Mouse (Mus musculus): Measurements from ENCODE around the gene Ccl2. TPM values are rescaled to one million over a fixed set of nuclear protein-coding genes. Genes with fewer than 3 reads are reported as not detected.

Ccl2 gene
- total RNA-seq, 2 experiments from 2014 or later, result not detected

DNA sequence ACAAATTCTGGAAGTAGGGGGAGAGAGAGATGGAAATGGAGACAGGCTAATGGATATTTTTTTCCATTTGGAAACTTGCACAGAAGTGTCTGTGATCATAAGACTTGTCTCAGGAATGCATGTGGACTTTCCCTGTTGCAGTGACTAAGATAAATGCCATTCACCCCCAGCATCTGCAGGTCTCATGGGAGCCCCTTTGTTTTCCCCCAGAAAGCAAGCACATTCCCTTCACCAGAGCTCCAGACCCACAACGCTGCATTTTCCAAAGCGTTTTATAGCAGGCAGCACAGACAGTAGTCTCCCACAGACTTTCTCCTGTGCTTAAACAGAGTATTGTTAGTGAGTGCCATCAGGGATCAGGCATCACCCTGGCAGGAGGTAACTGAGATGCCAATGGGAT lies 16.0 kb upstream of the Ccl2 start:
- no peak for TF ChIP-seq CTCF (conservative IDR thresholded peaks at IDR 0.05)
- no peak for DNase-seq (ENCODE audit: low spot score in 2 of 2)
- no peak overlapping the region for H3K4me3 ChIP-seq
- H3K27ac ChIP-seq, result no peak overlapping the region

DNA sequence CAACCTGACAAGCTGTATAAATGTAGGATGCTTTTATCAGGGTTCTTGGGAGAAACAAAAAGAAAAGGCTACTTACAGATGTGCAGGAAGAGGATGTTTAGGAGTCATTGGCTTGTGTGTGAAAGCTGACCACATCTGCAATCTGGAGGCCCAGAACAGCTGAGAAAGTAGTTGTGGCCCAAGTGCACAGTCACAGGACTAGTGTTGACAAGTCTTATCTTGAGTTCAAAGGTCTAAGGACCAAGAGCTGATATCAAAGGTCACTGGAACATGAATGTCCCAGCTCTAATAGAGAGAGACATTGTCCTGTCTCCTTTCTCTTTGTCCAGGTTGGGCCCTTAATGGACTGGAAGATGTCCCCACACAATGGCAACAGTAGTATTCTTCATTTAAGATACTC lies 15.6 kb upstream of the Ccl2 start:
- Histone ChIP-seq H3K4me3 (no peak overlapping the region), H3K27ac (no peak overlapping the region)
- DNase-seq (ENCODE audit: low spot score in 2 of 2), result no peak
- TF ChIP-seq CTCF (conservative IDR thresholded peaks at IDR 0.05), result no peak

- no peak for DNase-seq (ENCODE audit: low spot score in 2 of 2)
- no peak for TF ChIP-seq CTCF (conservative IDR thresholded peaks at IDR 0.05)
- H3K27ac ChIP-seq, result no peak overlapping the region
- H3K4me3 ChIP-seq, result no peak overlapping the region
These were observed 14.0 kb upstream of the Ccl2 start for GRCm38 (mm10) chr11:82021406-82021805.

GRCm38 (mm10) chr11:82022504-82023056 lies 12.8 kb upstream of the Ccl2 start:
- Histone ChIP-seq H3K27ac (no peak overlapping the region), H3K4me3 (no peak overlapping the region)
- no peak for TF ChIP-seq CTCF (conservative IDR thresholded peaks at IDR 0.05)
- no peak for DNase-seq (ENCODE audit: low spot score in 2 of 2)

DNA sequence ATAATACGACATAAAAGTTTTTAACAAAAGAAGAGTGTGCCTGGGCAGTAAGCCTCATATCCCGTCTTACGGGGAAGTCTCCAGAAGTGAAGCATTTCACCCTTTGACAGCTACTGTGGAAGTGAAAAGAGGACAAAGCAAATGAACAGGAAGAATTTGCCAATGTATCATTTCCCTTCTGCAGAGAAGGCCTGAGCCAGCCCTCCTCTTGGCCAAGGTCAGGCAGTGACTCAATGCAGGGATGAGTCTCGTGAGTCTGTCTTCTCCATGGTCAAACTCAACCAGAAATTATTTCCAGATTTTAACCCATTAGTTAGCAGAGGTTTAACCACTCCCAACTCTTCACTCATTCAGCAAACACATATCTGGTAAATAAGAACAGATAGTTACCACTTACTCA lies 11.6 kb upstream of the Ccl2 start:
- TF ChIP-seq CTCF (conservative IDR thresholded peaks at IDR 0.05), result no peak
- Histone ChIP-seq H3K27ac (no peak overlapping the region), H3K4me3 (no peak overlapping the region)
- no peak for DNase-seq (ENCODE audit: low spot score in 2 of 2)

DNA sequence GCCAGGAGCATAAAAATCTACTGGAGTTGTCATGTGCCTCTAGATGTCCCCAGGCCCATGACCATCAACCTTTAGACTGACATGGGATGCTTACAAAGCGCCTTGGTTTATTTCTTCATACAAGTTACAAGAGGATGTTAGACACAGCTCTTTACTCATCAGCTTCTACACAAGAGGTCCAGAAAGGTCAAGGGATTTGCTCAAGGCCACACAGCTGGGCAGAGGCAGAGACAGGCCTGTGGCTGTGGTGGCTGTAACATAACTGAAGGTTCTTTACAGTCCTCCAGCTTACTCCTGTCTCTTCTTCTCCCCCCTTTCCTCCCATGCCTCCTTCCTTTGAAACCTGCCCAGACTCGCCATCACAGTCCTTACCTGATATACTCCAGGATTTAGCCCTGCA lies 5.2 kb upstream of the Ccl2 start:
- no peak for TF ChIP-seq CTCF (conservative IDR thresholded peaks at IDR 0.05)
- H3K4me3 ChIP-seq, result no peak overlapping the region
- DNase-seq (ENCODE audit: low spot score in 2 of 2), result no peak
- no peak overlapping the region for H3K27ac ChIP-seq

DNA sequence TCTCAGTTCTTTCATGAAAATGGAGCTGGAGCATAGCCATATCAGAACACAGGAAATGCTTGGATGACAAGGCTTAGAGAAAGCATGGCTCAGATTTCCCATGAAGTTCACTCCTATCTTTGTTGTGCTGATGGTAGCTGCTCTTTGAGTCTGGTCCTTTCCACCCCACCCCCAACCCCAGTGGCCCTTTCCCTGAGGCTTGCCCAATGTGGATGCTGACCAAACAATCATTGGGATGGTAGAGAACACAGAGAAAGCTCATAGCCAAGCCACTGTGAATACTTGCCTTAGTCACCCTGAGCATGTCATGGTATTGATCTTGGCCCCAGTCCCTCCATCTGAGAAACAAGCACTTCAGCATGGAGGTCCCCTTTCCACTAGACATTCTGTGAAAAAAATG lies 3.2 kb upstream of the Ccl2 start:
- DNase-seq (ENCODE audit: low spot score in 2 of 2), result no peak
- TF ChIP-seq CTCF (conservative IDR thresholded peaks at IDR 0.05), result no peak
- Histone ChIP-seq H3K4me3 (no peak overlapping the region), H3K27ac (no peak overlapping the region)

DNA sequence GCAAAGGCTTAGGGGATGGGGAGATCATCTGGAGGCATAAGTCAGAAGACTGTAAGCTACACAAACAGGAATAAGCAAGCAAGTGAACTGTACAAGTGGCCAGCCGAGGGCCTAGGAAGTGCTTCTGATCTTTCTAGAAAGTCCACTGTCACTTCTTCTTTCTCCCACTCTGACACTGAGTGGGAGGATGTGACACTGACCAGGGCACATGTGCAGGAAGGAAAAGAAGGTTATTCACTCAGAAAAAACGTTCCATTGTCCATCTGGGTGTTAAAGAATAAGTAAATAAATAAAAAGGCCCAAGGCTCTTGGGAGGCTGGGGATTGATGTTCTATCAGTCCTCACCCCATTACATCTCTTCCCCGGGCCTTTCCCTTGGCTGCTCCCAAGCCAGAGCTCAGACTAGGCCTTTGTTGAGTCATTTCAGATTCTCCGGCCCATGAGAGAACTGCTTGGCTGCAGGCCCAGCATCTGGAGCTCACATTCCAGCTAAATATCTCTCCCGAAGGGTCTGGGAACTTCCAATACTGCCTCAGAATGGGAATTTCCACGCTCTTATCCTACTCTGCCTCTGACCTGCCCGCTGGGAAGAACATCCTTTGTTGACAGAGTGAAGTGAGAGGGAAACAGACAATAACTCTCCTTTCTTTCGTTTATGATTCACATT lies 2.6 kb upstream of the Ccl2 start:
- TF ChIP-seq CTCF (conservative IDR thresholded peaks at IDR 0.05), result no peak
- Histone ChIP-seq H3K4me3 (no peak overlapping the region), H3K27ac (0 out of 2 replicates have a peak overlapping the region, but pooled peaks have one; percentile 28)
- DNase-seq (ENCODE audit: low spot score in 2 of 2), result no peak

- no peak for TF ChIP-seq CTCF (conservative IDR thresholded peaks at IDR 0.05)
- H3K4me3 ChIP-seq, result no peak overlapping the region
- DNase-seq (ENCODE audit: low spot score in 2 of 2), result no peak
- H3K27ac ChIP-seq, result no peak overlapping the region
These were observed 925 bp upstream of the Ccl2 start for GRCm38 (mm10) chr11:82034446-82034845.

GRCm38 (mm10) chr11:82035857-82036256 lies 486 bp downstream of the Ccl2 start:
- no peak overlapping the region for H3K27ac ChIP-seq
- no peak for TF ChIP-seq CTCF (conservative IDR thresholded peaks at IDR 0.05)
- DNase-seq (ENCODE audit: low spot score in 2 of 2), result no peak
- H3K4me3 ChIP-seq, result no peak overlapping the region

- Histone ChIP-seq H3K4me3 (no peak within 1 kb of the TSS), H3K27ac (no peak within 1 kb of the TSS)
- peak; percentile 53 for TF ChIP-seq CTCF (conservative IDR thresholded peaks at IDR 0.05)
- no peak for DNase-seq (ENCODE audit: low spot score in 2 of 2)
These were observed 3.2 kb downstream of the Ccl2 start, which contains the start of gene Gm17268 for GRCm38 (mm10) chr11:82038535-82038934. Gene Gm17268 (minus strand): TSS chr11:82038562.

GRCm38 (mm10) chr11:82039132-82039660 lies 3.8 kb downstream of the Ccl2 start:
- DNase-seq (ENCODE audit: low spot score in 2 of 2), result no peak
- TF ChIP-seq CTCF (conservative IDR thresholded peaks at IDR 0.05), result no peak
- Histone ChIP-seq H3K4me3 (no peak overlapping the region), H3K27ac (no peak overlapping the region)

DNA sequence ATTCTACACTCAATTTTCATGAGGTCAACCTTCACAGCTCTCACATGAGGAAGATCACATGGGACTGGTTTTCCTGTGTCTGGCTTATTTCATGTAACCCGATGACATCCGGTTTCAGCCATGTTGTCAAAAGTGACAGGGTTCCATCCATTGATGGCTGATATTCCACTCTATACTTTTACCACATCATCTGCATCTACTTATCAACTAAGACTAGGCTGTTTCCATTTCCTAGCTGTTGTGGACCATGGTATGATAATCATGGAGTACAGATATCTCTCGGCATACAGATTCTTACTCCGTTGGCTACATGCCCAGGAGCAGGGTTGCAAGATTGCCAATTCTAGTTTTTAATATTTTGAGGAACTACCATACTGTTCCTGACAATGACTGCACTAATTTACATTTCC lies 6.3 kb downstream of the Ccl2 start:
- DNase-seq (ENCODE audit: low spot score in 2 of 2), result peak in 1 of 2 experiments; percentile 24
- Histone ChIP-seq H3K4me3 (no peak overlapping the region), H3K27ac (no peak overlapping the region)
- no peak for TF ChIP-seq CTCF (conservative IDR thresholded peaks at IDR 0.05)

DNA sequence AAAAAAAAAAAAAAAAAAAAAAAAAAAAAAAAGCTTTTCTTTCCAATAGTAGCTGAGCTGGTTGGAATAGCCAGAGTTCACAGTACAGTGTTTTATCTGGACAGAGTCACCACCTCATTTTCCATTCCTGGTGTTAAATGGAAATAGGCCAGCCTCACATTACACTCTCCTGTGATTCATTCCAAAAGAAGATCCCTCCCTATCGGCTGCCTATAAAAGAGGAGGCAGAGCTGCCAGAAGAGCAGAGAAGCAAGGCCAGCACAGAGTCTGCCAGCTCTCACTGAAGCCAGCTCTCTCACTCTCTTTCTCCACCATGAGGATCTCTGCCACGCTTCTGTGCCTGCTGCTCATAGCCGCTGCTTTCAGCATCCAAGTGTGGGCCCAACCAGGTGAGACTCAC lies 10.1 kb downstream of the Ccl2 start, which contains the start of gene Ccl7:
Gene Ccl7, plus strand, starts transcription at position 242 of the 400 bp plus-strand sequence.
- H3K4me3 ChIP-seq, result no peak within 1 kb of the TSS
- TF ChIP-seq CTCF (conservative IDR thresholded peaks at IDR 0.05), result no peak
- no peak for DNase-seq (ENCODE audit: low spot score in 2 of 2)
- H3K27ac ChIP-seq, result no peak within 1 kb of the TSS

All from layer of hippocampus, adult 2 months (tissue).